Mouse (Mus musculus) heart, adult 2 months (tissue): ENCODE measurements around the gene B230217C12Rik.

Experiments used
- CTCF ChIP-seq: fragments of 200-600 bp; IDR thresholded peaks from 2 replicates; pipeline ENCODE4 v1.8.1; 2022; ENCODE audit warnings: antibody characterized with exemption, mild to moderate bottlenecking, moderate library complexity
- EP300 ChIP-seq: fragments of 200-500 bp; IDR thresholded peaks from 2 replicates; pipeline ENCODE4 v1.6.1; 2011; ENCODE audit warnings: low read depth, low read length, control low read depth; ENCODE audit not compliant: insufficient read depth

DNA sequence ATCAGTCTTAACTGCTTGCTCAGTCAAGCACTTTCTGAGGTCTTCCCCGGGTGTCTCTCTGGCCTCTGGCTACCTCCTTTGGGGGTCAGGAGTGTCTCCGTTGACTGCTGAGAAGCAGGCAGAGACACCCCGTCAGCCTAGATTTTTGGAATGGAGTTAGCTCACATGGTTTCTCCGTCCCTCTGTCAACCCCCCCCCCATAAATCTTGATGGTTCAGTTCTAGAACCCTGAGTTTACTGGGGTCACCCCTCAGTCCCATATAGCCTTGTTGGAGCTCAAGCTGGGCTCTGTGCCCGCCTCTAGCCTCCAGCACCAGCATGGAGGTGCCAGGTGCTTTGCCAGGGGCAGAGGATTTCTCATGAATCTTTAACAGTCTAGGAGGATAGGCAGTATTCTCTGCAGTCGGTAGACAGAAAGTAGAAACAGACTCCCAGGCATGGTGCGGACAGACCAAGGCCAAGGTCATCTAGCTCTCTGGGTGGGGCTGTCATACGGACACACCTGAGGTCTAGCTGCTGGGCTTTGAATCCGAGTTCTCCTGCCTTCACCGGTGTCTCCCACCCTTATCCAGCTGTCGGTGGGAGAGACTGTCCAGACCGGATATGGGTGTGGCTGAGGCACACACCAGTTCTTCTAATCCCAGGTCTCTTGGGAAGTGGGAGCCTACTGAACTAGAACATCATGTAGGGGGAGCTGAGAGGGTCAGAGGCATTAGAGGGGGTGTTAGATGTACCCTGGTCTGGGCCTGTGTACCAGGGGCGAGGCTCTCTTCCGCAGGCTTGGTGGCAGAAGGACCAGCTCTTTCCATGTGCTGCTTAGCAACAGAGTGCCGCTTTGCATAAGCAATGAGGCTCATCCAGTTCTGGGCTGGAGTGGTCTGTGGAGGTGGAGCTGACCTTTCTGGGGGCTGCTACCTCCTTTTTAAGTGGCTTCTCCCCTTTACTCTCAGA is 34.6 kb upstream of the B230217C12Rik start:
- TF ChIP-seq EP300 (0 out of 2 replicates have a peak, but pooled peaks have one; percentile 61), CTCF (no peak)
